Mouse (Mus musculus) MEL (cell line): ENCODE results near the gene Sms. TPM values are rescaled to one million over a fixed set of nuclear protein-coding genes. Genes with fewer than 3 reads are reported as not detected.

Experiments
- DNase-seq: peaks from one replicate; pipeline ENCODE4 v3.0.0; 2011; ENCODE audit warnings: low read depth, low spot score
- H3K27ac ChIP-seq: 2 replicates; pipeline ENCODE4 v1.5.1; 2012; ENCODE audit warnings: low read depth, mild to moderate bottlenecking, control low read depth, low read length, moderate library complexity; ENCODE audit not compliant: control insufficient read depth
- H3K27me3 ChIP-seq, 2 experiments: fragments of 150-350 bp in 1 of 2; sonication (generic) in 1 of 2; 2 replicates each; pipeline ENCODE4 v1.6.1; 2012; ENCODE audit warnings: low read length in 2 of 2, mild to moderate bottlenecking in 2 of 2, improper control_type of control experiment in 1 of 2, moderate library complexity in 1 of 2; ENCODE audit not compliant: insufficient read depth in 2 of 2, control insufficient read depth in 1 of 2
- H3K36me3 ChIP-seq, 2 experiments: 2 replicates each; pipeline ENCODE4 v1.6.1; 2012 to 2014; ENCODE audit warnings: low read length in 2 of 2, improper control_type of control experiment in 1 of 2, inconsistent platforms in 1 of 2, mild to moderate bottlenecking in 1 of 2; ENCODE audit not compliant: insufficient read depth in 2 of 2, control insufficient read depth in 1 of 2
- H3K4me1 ChIP-seq, 2 experiments: fragments of 150-350 bp in 1 of 2; sonication (generic) in 1 of 2; 2 replicates each; pipeline ENCODE4 v1.6.1; 2012; ENCODE audit warnings: low read length in 2 of 2, improper control_type of control experiment in 1 of 2, mild to moderate bottlenecking in 1 of 2; ENCODE audit not compliant: insufficient read depth in 2 of 2, control insufficient read depth in 1 of 2
- H3K4me3 ChIP-seq, 2 experiments: fragments of 150-350 bp in 1 of 2; sonication (generic) in 1 of 2; 2 replicates each; pipeline ENCODE4 v1.5.1; 2012; ENCODE audit warnings: low read depth in 2 of 2, low read length in 2 of 2, mild to moderate bottlenecking in 2 of 2, moderate library complexity in 2 of 2, control low read depth in 1 of 2, improper control_type of control experiment in 1 of 2; ENCODE audit not compliant: control insufficient read depth in 1 of 2, insufficient read depth in 1 of 2
- H3K79me2 ChIP-seq: 2 replicates; pipeline ENCODE4 v1.6.1; 2012; ENCODE audit warnings: mild to moderate bottlenecking, low read length, moderate library complexity; ENCODE audit not compliant: control insufficient read depth, poor library complexity, insufficient read depth
- H3K9ac ChIP-seq: 2 replicates; pipeline ENCODE4 v1.6.1; 2012; ENCODE audit warnings: low read depth, mild to moderate bottlenecking, control low read depth, low read length, moderate library complexity; ENCODE audit not compliant: control insufficient read depth, poor library complexity, severe bottlenecking
- H3K9me3 ChIP-seq: fragments of 150-350 bp; sonication (generic); replicated peaks from 2 replicates; pipeline ENCODE4 v1.6.1; 2012; ENCODE audit warnings: mild to moderate bottlenecking, low read length, improper control_type of control experiment, moderate library complexity; ENCODE audit not compliant: insufficient read depth
- BHLHE40 ChIP-seq: IDR thresholded peaks from 2 replicates; pipeline ENCODE4 v1.6.1; 2012; ENCODE audit warnings: low read depth, mild to moderate bottlenecking, inconsistent platforms, low read length, improper control_type of control experiment, borderline replicate concordance
- CHD1 ChIP-seq: IDR thresholded peaks from 2 replicates; pipeline ENCODE4 v1.6.1; 2012; ENCODE audit warnings: low read depth, mild to moderate bottlenecking, inconsistent platforms, low read length, improper control_type of control experiment
- CHD2 ChIP-seq: IDR thresholded peaks from 2 replicates; pipeline ENCODE4 v1.6.1; 2011; ENCODE audit warnings: low read length, improper control_type of control experiment
- CTCF ChIP-seq, 3 experiments: IDR thresholded peaks in 2 of 3; conservative IDR thresholded peaks in 1 of 3; 2 replicates each; pipeline ENCODE4 v1.5.1; 2011 to 2012; ENCODE audit warnings: low read length in 3 of 3, low read depth in 2 of 3, mild to moderate bottlenecking in 2 of 3, improper control_type of control experiment in 1 of 3, inconsistent platforms in 1 of 3, mixed read lengths in 1 of 3, moderate library complexity in 1 of 3; ENCODE audit not compliant: control insufficient read depth in 1 of 3, insufficient read depth in 1 of 3, poor library complexity in 1 of 3, severe bottlenecking in 1 of 3
- E2F4 ChIP-seq: IDR thresholded peaks from 2 replicates; pipeline ENCODE4 v1.6.1; 2011; ENCODE audit warnings: low read depth, low read length, improper control_type of control experiment, borderline replicate concordance
- ELF1 ChIP-seq: IDR thresholded peaks from 2 replicates; pipeline ENCODE4 v1.6.1; 2014; ENCODE audit warnings: low read depth, mild to moderate bottlenecking, inconsistent platforms, low read length, improper control_type of control experiment, moderate library complexity
- EP300 ChIP-seq, 2 experiments: IDR thresholded peaks; 2 replicates each; pipeline ENCODE4 v1.6.1; 2011; ENCODE audit warnings: improper control_type of control experiment in 2 of 2, low read length in 2 of 2, low read depth in 1 of 2, mild to moderate bottlenecking in 1 of 2
- ETS1 ChIP-seq: IDR thresholded peaks from 2 replicates; pipeline ENCODE4 v1.6.1; 2012; ENCODE audit warnings: low read depth, mild to moderate bottlenecking, inconsistent platforms, low read length, improper control_type of control experiment, moderate library complexity
- GABPA ChIP-seq: IDR thresholded peaks from 2 replicates; pipeline ENCODE4 v1.6.1; 2012; ENCODE audit warnings: low read depth, mild to moderate bottlenecking, inconsistent platforms, low read length, improper control_type of control experiment, moderate library complexity
- GATA1 ChIP-seq: IDR thresholded peaks from 2 replicates; pipeline ENCODE4 v1.6.1; 2011; ENCODE audit warnings: low read depth, low read length, improper control_type of control experiment
- HCFC1 ChIP-seq: IDR thresholded peaks from 2 replicates; pipeline ENCODE4 v1.6.1; 2012; ENCODE audit warnings: low read depth, mild to moderate bottlenecking, inconsistent platforms, low read length, improper control_type of control experiment, moderate library complexity
- JUND ChIP-seq: IDR thresholded peaks from 2 replicates; pipeline ENCODE4 v1.6.1; 2011; ENCODE audit warnings: low read depth, mild to moderate bottlenecking, improper control_type of control experiment, low read length
- KAT2A ChIP-seq: conservative IDR thresholded peaks from 2 replicates; pipeline ENCODE4 v1.6.1; 2012; ENCODE audit warnings: low read depth, low read length, improper control_type of control experiment, inconsistent platforms
- MAFK ChIP-seq: IDR thresholded peaks from 2 replicates; pipeline ENCODE4 v1.6.1; 2011; ENCODE audit warnings: low read depth, mild to moderate bottlenecking, low read length, improper control_type of control experiment, borderline replicate concordance
- MAX ChIP-seq: IDR thresholded peaks from 2 replicates; pipeline ENCODE4 v1.6.1; 2011; ENCODE audit warnings: low read length, improper control_type of control experiment
- MEF2A ChIP-seq: IDR thresholded peaks from 2 replicates; pipeline ENCODE4 v1.6.1; 2014; ENCODE audit warnings: low read depth, mild to moderate bottlenecking, inconsistent platforms, low read length, improper control_type of control experiment; ENCODE audit not compliant: poor library complexity, insufficient replicate concordance, severe bottlenecking; ENCODE audit errors: extremely low read depth
- MXI1 ChIP-seq: IDR thresholded peaks from 2 replicates; pipeline ENCODE4 v1.6.1; 2011; ENCODE audit warnings: mild to moderate bottlenecking, low read depth, low read length, improper control_type of control experiment
- MYB ChIP-seq: IDR thresholded peaks from 2 replicates; pipeline ENCODE4 v1.6.1; 2011; ENCODE audit warnings: mild to moderate bottlenecking, low read depth, low read length, improper control_type of control experiment
- MYC ChIP-seq: IDR thresholded peaks from 2 replicates; pipeline ENCODE4 v1.6.1; 2011; ENCODE audit warnings: low read depth, mild to moderate bottlenecking, low read length, improper control_type of control experiment, moderate library complexity
- NELFE ChIP-seq: IDR thresholded peaks from 2 replicates; pipeline ENCODE4 v1.6.1; 2011; ENCODE audit warnings: low read depth, low read length, improper control_type of control experiment
- POLR2A ChIP-seq, 2 experiments: IDR thresholded peaks; 2 replicates each; pipeline ENCODE4 v1.6.1; 2011 to 2012; ENCODE audit warnings: low read length in 2 of 2, mild to moderate bottlenecking in 2 of 2, control low read depth in 1 of 2, improper control_type of control experiment in 1 of 2, low read depth in 1 of 2, moderate library complexity in 1 of 2; ENCODE audit not compliant: control insufficient read depth in 1 of 2, insufficient read depth in 1 of 2, poor library complexity in 1 of 2
- POLR2AphosphoS2 ChIP-seq: IDR thresholded peaks from 2 replicates; pipeline ENCODE4 v1.6.1; 2011; ENCODE audit warnings: low read length, improper control_type of control experiment
- POLR2AphosphoS5 ChIP-seq: IDR thresholded peaks from 2 replicates; pipeline ENCODE4 v1.6.1; 2012; ENCODE audit warnings: low read depth, borderline replicate concordance, mild to moderate bottlenecking, inconsistent platforms, low read length, moderate library complexity, mixed read lengths
- RCOR1 ChIP-seq: IDR thresholded peaks from 2 replicates; pipeline ENCODE4 v1.6.1; 2012; ENCODE audit warnings: low read depth, mild to moderate bottlenecking, inconsistent platforms, low read length, improper control_type of control experiment
- SIN3A ChIP-seq: IDR thresholded peaks from 2 replicates; pipeline ENCODE4 v1.6.1; 2012; ENCODE audit warnings: low read length, improper control_type of control experiment, inconsistent platforms
- SMC3 ChIP-seq: IDR thresholded peaks from 2 replicates; pipeline ENCODE4 v1.6.1; 2011; ENCODE audit warnings: low read depth, low read length, improper control_type of control experiment
- TAL1 ChIP-seq: IDR thresholded peaks from 2 replicates; pipeline ENCODE4 v1.6.1; 2012; ENCODE audit warnings: mild to moderate bottlenecking, inconsistent platforms, low read length, moderate library complexity, mixed read lengths
- TBP ChIP-seq: IDR thresholded peaks from 2 replicates; pipeline ENCODE4 v1.8.0; 2011; ENCODE audit warnings: low read depth, low read length, improper control_type of control experiment
- UBTF ChIP-seq: IDR thresholded peaks from 2 replicates; pipeline ENCODE4 v1.6.1; 2012; ENCODE audit warnings: low read depth, mild to moderate bottlenecking, inconsistent platforms, low read length, improper control_type of control experiment, moderate library complexity, borderline replicate concordance; ENCODE audit not compliant: insufficient read depth
- USF1 ChIP-seq: IDR thresholded peaks from 2 replicates; pipeline ENCODE4 v1.6.1; 2014; ENCODE audit warnings: low read depth, mild to moderate bottlenecking, inconsistent platforms, low read length, improper control_type of control experiment, moderate library complexity
- USF2 ChIP-seq, 2 experiments: IDR thresholded peaks; 2 replicates each; pipeline ENCODE4 v1.6.1; 2011 to 2012; ENCODE audit warnings: improper control_type of control experiment in 2 of 2, low read length in 2 of 2, borderline replicate concordance in 1 of 2, inconsistent platforms in 1 of 2, low read depth in 1 of 2, mild to moderate bottlenecking in 1 of 2; ENCODE audit not compliant: insufficient read depth in 1 of 2
- ZC3H11A ChIP-seq: IDR thresholded peaks from 2 replicates; pipeline ENCODE4 v1.6.1; 2012; ENCODE audit warnings: low read depth, mild to moderate bottlenecking, inconsistent platforms, low read length, improper control_type of control experiment
- ZKSCAN1 ChIP-seq: IDR thresholded peaks from 2 replicates; pipeline ENCODE4 v1.6.1; 2012; ENCODE audit warnings: low read depth, mild to moderate bottlenecking, inconsistent platforms, low read length, improper control_type of control experiment, moderate library complexity
- ZMIZ1 ChIP-seq: IDR thresholded peaks from 2 replicates; pipeline ENCODE4 v1.6.1; 2012; ENCODE audit warnings: low read depth, mild to moderate bottlenecking, inconsistent platforms, low read length, improper control_type of control experiment, moderate library complexity
- ZNF384 ChIP-seq: IDR thresholded peaks from 2 replicates; pipeline ENCODE4 v1.6.1; 2012; ENCODE audit warnings: low read depth, mild to moderate bottlenecking, inconsistent platforms, low read length, improper control_type of control experiment
- polyA plus RNA-seq, 2 experiments: library from polyadenylated mRNA; stranded (reverse) in 1 of 2; unstranded in 1 of 2; fragments of >175 nt in 1 of 2; fragments of >200 nt in 1 of 2; gene quantifications; 2 replicates each; pipeline versions ENCODE4 v1.2.1 to v1.2.4; 2012; ENCODE audit warnings: low replicate concordance in 2 of 2, low read depth in 1 of 2; ENCODE audit not compliant: insufficient read length in 2 of 2, insufficient read depth in 1 of 2, missing spikeins in 1 of 2
- total RNA-seq: library from RNA; depleted of rRNA; stranded (reverse); fragments of 300-350 nt; gene quantifications from 2 replicates; pipeline ENCODE4 v1.2.3, GENCODE M21; 2012; rRNA removed

Gene Sms
- total RNA-seq (102 and 137 TPM in 2 replicates), polyA plus RNA-seq (100 to 1,000 TPM; 144 to 681 TPM)

DNA sequence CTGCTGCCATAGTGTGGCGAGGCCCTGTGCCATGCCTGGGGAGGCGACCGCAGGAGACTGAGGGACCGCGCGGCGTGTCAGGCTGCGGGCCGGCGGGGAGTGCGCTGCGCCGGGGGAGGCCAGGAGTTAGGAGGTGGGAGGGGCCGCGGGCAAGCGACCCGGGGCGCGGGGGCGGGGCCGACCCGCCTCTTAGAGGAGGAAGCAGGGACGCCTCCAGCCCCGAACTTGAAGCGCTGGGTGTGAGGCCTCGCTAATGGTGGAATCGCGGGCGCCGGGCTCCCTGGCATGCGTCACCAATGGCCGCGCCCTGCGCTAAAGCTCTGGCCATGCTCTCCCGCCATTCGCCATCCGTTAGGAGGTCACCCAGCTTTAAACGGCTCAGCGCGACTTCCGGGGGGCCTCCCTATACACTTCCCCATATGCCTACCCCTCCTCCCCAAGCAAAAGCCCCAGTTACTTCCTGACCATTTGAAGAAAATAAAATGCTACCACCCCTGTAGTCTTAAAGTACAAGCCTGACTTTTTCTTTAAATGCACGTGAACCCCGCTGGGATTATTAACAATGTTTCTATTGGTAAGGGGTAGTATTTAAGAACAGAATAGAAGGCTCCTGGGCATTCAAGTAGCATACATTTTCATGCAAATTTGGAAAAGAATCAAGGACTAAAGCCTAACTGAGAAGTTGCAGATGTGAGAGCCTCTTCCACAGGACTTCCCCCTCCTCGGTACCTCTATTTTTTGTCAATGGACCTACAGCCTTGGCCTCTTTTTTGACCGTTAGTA is at the start of gene Sms:
Sms (minus strand) TSS at position 344 of the 783 bp plus-strand sequence.
- DNase-seq, result peak; percentile 95
- Histone ChIP-seq H3K27ac (peak within 1 kb of the TSS; percentile 91), H3K9me3 (no peaks in the 10 kb centered on the region), H3K27me3 (no peaks in the 10 kb centered on the region), H3K4me3 (peak within 1 kb of the TSS; percentile 59 to 95), H3K9ac (peak within 1 kb of the TSS; percentile 96), H3K79me2 (peaks cover 47% of the 10 kb centered on the region), H3K4me1 (peaks cover 9 to 24% of the 10 kb centered on the region in 2 experiments), H3K36me3 (peaks cover 0 to 22% of the 10 kb centered on the region in 2 experiments; a peak in 3 of 4 replicates)
- peak; percentile 78 for TF ChIP-seq MYB
- TF ChIP-seq MAX, result peak; percentile 85
- TF ChIP-seq EP300 (IDR thresholded peaks at IDR 0.05; ENCODE audit: low read depth in 1 of 2, low read length in 2 of 2), result peak in 1 of 2 experiments; percentile 69; a peak in 2 of 4 replicates
- TF ChIP-seq CHD1, result 0 out of 2 replicates have a peak, but pooled peaks have one; percentile 56
- TF ChIP-seq GATA1, result no peak
- no peak for TF ChIP-seq POLR2AphosphoS2
- no peak for TF ChIP-seq TAL1
- no peak; the same call in 1 of the 2 replicates for TF ChIP-seq KAT2A
- no peak for TF ChIP-seq RCOR1
- TF ChIP-seq CHD2, result no peak
- no peak for TF ChIP-seq UBTF
- TF ChIP-seq SMC3, result no peak
- TF ChIP-seq POLR2AphosphoS5, result no peak
- TF ChIP-seq NELFE, result peak; percentile 63
- peak; percentile 81 for TF ChIP-seq SIN3A
- TF ChIP-seq ZNF384, result no peak
- no peak for TF ChIP-seq MEF2A
- TF ChIP-seq ZKSCAN1, result no peak
- TF ChIP-seq E2F4, result no peak; the same call in 1 of the 2 replicates
- TF ChIP-seq TBP, result peak; percentile 67; the same call in 1 of the 2 replicates
- TF ChIP-seq MXI1, result peak; percentile 68
- TF ChIP-seq BHLHE40, result peak; percentile 35; the same call in 1 of the 2 replicates
- TF ChIP-seq ZC3H11A, result no peak
- TF ChIP-seq HCFC1, result peak; percentile 76
- peak; percentile 80 for TF ChIP-seq ELF1
- no peak; the same call in 1 of the 2 replicates for TF ChIP-seq ETS1
- TF ChIP-seq USF1, result no peak
- peak; percentile 87 for TF ChIP-seq MYC
- no peak for TF ChIP-seq CTCF (IDR thresholded peaks at IDR 0.05 in 2 of 3, conservative IDR thresholded peaks at IDR 0.05 in 1 of 3; ENCODE audit: control insufficient read depth in 1 of 3, insufficient read depth in 1 of 3, low read depth in 2 of 3, low read length in 3 of 3, poor library complexity in 1 of 3, severe bottlenecking in 1 of 3)
- TF ChIP-seq ZMIZ1, result peak; percentile 63; the same call in 1 of the 2 replicates
- no peak for TF ChIP-seq JUND
- TF ChIP-seq USF2 (IDR thresholded peaks at IDR 0.05; ENCODE audit: borderline replicate concordance in 1 of 2, insufficient read depth in 1 of 2, low read depth in 1 of 2, low read length in 2 of 2), result no peak
- no peak for TF ChIP-seq MAFK
- TF ChIP-seq POLR2A (IDR thresholded peaks at IDR 0.05; ENCODE audit: control insufficient read depth in 1 of 2, insufficient read depth in 1 of 2, low read depth in 1 of 2, low read length in 2 of 2, poor library complexity in 1 of 2), result peak; percentile 45 to 70; a peak in 3 of 4 replicates
- TF ChIP-seq GABPA, result no peak
